Mouse (Mus musculus) spleen, adult 2 months (tissue): ENCODE measurements around the gene Rab3il1.

Source experiments
- CTCF ChIP-seq: fragments of 200-500 bp; IDR thresholded peaks from 2 replicates; pipeline ENCODE4 v1.5.1; 2011; ENCODE audit warnings: mild to moderate bottlenecking, inconsistent platforms; ENCODE audit not compliant: insufficient read depth, insufficient read length, insufficient replicate concordance; ENCODE audit errors: extremely low read depth
- POLR2A ChIP-seq: fragments of 200-500 bp; IDR thresholded peaks from 2 replicates; pipeline ENCODE4 v1.6.1; 2011; ENCODE audit warnings: low read depth, low read length, inconsistent platforms

- no peak for TF ChIP-seq CTCF
- no peak for TF ChIP-seq POLR2A
Measured at GRCm38 (mm10) chr19:10012827-10013278, 11.4 kb downstream of the Rab3il1 start.
